Mouse (Mus musculus) T-helper 2 cell (primary cell): ENCODE data around the gene Casp7.

Experiments used
- in situ Hi-C: fragments of 300-600 bp; cut with MboI, MseI; formaldehyde crosslinking; loops from one replicate; pipeline ENCODE4 v1.15.1; 2025; ENCODE audit warnings: high pct_unique_total_duplicates

The Casp7 gene

DNA sequence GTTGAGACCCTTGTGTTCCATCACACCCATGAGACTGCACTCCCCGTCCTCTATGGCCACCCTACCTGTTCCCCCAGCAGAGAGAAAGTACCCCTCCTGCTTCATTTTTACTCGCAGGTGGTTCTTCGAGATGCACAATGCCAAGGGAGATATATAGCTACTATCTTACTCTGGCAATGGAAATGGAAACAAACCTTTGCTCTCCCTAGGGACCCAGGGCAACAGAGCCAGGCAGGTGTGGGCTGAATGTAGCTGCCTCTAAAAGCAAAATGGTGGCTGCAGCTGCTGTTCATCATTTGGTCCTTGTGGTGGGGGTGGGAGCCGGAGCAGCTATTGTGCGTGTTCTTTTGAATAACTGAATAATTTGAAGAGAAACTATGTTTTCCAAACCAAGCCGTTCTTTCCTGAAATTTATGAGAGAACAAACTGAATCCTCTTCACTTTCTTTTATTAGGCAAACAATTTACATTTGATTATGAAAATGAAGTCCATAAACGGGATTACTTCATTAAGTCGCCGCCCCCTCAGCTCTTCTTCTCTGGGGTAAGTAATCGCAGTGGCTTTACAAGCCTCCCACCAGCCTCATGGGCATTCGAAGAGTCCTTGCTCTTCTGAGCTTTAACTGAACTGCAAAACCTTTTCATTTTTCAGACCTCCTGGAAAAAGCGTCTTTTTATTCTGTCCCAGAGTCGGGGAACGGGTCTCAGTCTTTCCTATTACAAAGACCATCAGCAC lies 73.5 kb downstream of the Casp7 start:
- in situ Hi-C loops = no loop called here

DNA sequence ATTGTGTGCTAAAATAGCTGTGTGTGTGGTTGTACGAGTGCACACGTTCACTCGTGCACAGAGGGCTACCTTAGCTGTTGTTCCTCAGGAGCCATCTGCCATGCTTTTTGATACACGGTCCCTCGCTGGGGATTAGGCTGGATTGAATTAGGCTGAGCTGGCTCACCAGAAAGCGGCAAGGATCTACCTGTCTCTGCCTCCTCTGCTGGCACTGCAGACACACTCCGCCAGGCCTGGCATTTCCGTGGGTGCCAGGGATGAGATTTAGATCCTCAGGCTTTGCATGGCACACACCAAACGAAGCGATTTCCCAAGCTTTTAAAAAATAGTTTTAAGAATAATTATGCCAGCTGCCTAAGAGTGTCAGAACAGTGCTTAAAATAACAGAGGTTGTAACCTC lies 75.0 kb downstream of the Casp7 start:
- in situ Hi-C loops = no loop called here

DNA sequence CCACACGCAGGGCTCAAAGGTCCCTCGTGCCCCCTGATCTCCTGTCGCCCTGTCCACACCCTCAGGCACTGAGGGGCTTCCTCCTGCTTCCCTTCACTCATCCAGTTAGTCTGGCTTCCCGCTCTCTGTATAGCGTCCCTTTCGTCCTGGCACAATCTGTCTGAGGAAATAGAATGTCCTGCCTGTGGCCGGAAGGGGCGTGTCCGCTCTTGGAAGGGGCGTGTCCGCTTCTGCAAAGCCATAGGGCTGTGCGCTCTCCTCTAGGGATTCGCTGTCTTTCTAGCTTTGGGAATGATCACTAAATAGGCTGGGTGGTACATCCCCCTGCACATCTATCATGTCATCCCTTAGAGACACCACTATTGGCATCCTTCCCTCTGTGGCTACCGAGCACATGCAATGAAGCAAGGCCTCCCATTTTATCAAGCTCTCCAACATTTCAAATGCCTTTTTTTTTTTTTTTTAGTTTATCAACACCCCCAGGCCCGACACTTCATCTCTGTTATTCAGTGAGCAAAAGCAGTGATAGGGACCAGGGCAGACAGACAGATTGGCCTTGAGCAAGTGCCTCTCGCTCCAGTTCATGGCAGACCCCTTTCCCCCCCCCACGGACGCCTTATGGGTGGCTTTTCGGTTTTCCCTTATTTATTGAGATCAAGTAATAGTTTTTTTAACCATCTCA lies 78.1 kb downstream of the Casp7 start:
- in situ Hi-C loops = no loop called here

- in situ Hi-C loops = no loop called here
Observed at GRCm38 (mm10) chr19:56476546-56476945, 79.6 kb downstream of the Casp7 start.

DNA sequence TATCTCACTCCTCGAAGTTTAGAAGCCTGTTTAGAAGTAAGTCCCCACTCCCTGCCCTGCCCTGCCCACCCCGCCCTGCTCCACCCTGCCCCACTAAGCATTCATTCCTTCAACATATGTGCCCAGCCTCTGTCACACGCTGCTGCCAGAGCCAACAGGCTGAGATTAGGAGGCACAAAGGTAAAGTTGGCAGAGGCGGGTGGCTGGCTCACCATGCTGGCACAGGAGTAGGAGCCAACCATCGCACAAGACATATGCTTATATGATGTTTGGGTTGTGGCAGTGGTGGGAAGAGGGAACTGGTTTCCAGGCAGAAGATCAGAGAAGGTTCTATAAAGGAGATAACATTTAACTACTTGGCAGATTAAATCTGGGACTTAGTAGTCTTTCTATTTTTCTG lies 80.3 kb downstream of the Casp7 start:
- in situ Hi-C loops = no loop called here

GRCm38 (mm10) chr19:56477832-56478231 lies 80.9 kb downstream of the Casp7 start:
- in situ Hi-C loops = no loop called here

DNA sequence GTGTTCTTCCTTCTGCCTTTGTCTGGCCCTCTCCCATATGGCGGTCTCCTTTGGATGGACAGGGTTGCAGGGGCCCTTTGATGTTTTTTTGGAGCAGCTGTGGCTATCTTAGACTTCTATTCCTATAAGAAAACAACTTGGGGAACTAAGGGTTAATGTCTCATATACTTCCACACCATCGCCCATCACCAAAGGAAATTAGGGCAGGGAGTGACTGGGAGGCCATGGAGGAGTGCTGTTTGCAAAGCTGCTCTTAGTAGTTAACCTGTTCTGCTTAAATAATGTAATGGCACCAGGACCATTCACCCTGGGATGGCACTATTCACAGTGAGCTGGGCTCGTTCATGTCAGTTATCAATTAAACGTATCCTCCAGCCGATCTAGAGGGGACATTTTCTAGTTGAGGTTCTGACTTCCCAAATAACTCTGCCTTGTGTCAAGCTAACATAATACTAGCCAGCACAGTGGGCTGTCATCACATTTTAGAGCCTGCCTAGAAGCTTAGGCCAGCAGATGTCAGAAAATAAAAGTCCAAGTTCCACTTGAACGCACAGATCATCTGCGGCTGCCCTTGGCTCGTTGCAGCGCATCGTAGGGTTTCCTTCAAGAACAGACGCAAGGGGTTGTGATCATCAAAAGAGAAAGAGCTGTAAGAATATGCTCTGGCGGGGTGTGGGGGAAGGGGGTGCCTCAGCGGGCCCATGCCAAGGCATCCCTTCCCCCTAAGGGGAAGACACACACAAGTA lies 87.9 kb downstream of the Casp7 start:
- in situ Hi-C loops = loop anchor here (10.0 kb wide), 1 partner anchor 1990 kb away; no protein-coding TSS in a partner anchor

DNA sequence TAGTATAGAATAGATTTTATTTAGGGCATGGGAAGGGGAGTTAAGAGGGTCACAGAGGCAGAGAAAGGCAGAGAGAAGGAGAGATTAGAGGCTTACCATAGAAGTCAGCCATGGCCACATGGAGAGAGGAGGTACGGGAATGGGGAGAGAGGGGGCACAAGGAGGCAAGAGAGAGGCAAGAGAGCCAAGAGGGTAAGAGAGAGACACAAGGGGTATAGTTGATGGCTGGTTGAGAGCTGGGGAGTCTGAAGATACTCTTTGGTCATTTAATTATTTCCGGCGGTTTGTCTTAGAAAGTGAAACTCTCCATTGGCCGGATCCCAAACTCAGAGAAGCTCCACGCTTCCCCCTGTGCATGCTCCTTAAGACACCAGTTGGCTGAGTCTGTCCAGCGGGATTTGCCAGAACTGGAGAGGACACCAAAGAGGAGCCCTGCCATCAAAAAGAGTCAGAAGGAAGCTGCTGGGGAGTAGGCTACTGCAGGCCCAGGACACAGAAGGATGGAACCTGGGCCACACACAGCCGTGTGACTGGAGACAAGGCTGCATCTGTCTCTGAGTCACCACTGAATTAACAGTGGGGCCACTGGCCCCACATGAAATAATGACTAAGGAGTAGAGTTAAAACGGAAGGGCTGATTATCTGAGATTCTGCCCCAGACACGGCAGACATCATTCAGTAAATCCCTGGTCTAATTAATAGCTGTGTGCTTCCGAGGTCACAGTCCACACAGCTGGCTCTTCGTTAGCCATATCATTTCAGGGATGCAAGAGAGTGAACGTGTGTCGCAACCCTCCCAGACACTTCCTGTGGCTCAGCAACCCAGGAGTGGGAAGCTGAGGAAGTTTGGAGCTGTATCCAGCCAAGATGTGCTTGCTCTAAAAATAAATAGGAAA lies 88.7 kb downstream of the Casp7 start:
- in situ Hi-C loops = loop anchor here (10.0 kb wide), 1 partner anchor 1989 kb away; no protein-coding TSS in a partner anchor

DNA sequence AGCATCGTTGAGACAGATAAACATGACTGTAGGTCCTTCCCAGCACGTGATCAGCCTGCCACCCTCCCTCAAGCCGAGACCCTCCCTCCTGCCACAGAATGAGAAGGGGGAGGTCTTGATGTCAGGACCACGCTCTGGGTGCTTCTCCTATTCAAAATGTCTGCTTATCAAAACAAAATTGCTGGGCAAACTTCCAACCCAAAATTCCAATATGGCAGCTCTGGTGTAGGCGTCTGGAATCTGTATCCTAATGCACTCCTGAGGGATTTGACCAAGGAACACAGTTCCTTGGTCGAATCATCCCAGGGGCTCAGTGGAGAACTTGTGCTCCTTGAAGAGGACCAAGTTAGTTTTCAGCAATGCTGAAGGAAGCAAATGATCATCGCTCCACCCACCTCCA lies 90.0 kb downstream of the Casp7 start:
- in situ Hi-C loops = loop anchor here (10.0 kb wide), 1 partner anchor 1988 kb away; no protein-coding TSS in a partner anchor

DNA sequence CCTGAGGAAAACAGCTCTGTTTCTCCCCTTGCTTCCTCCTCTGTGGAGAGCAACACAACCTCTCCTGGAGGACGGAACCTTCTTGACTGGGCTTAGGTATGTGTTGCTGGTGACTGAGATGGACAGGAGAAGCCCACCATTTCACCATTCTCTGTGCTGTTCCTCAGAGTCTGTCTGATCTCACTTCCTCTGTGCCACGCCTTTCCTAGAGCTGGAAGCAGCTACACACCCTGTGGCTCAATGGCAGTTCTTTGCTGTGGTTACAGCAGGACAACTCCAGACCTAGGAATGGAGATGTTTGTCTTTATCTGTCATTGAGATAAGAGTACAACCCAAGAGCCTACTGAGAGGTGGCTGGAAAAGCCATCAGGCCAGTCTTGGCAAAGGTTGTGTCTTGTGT lies 90.4 kb downstream of the Casp7 start:
- in situ Hi-C loops = loop anchor here (10.0 kb wide), 1 partner anchor 1987 kb away; no protein-coding TSS in a partner anchor

DNA sequence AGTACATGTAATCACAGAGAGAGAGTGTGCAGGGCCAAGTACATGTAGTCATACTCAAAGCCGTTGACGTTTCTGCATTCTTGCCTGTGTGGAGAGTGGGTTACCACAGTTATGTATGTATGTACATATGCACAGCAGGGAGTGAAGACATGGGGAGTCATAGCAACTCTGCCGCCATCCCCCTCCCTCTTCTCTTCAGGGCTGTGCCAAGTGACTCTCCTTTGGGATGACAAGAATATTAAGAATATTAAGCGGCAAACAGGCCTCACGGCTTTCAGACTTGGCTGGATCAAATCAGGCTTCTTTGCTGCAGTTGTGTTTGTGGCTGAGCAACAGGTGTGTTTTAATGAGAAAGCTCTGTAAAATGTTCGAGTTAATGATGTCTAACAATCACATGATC lies 92.7 kb downstream of the Casp7 start:
- in situ Hi-C loops = loop anchor here (10.0 kb wide), 1 partner anchor 1985 kb away; no protein-coding TSS in a partner anchor
